Mouse (Mus musculus) spleen, postnatal 4 days (tissue): ENCODE results near the gene Gm960.

ENCODE experiments used
- DNase-seq, 2 experiments: peaks; one replicate each; pipeline ENCODE4 v3.0.0; 2022; ENCODE audit warnings: low spot score in 2 of 2

Gene Gm960

GRCm38 (mm10) chr19:4698205-4698677 is at the start of gene Gm960:
Gm960 (minus strand) TSS chr19:4698668.
- peak in 1 of 2 experiments; percentile 64 for DNase-seq

- no peak for DNase-seq
Measured at GRCm38 (mm10) chr19:4747631-4748312, 49.3 kb upstream of the Gm960 start.

GRCm38 (mm10) chr19:4746611-4747010 is 48.1 kb upstream of the Gm960 start:
- DNase-seq, result no peak

- DNase-seq, result no peak
Measured at GRCm38 (mm10) chr19:4745681-4746080, 47.2 kb upstream of the Gm960 start.

- no peak for DNase-seq
Measured at GRCm38 (mm10) chr19:4745057-4745456, 46.6 kb upstream of the Gm960 start.

- no peak for DNase-seq
Measured at GRCm38 (mm10) chr19:4744026-4744425, 45.6 kb upstream of the Gm960 start.

- no peak for DNase-seq
Measured at GRCm38 (mm10) chr19:4743524-4743923, 45.1 kb upstream of the Gm960 start.

- peak in 1 of 2 experiments; percentile 56 for DNase-seq
Measured at GRCm38 (mm10) chr19:4742229-4742628, 43.8 kb upstream of the Gm960 start.

- DNase-seq, result peak in 1 of 2 experiments; percentile 51
Measured at GRCm38 (mm10) chr19:4741482-4741881, 43.0 kb upstream of the Gm960 start.

- DNase-seq, result no peak
Measured at GRCm38 (mm10) chr19:4739762-4740161, 41.3 kb upstream of the Gm960 start.

GRCm38 (mm10) chr19:4739053-4739452 is 40.6 kb upstream of the Gm960 start:
- DNase-seq, result peak in 1 of 2 experiments; percentile 52

- peak in 1 of 2 experiments; percentile 53 for DNase-seq
Measured at GRCm38 (mm10) chr19:4737866-4738265, 39.4 kb upstream of the Gm960 start.

- DNase-seq, result no peak
Measured at GRCm38 (mm10) chr19:4733052-4733451, 34.6 kb upstream of the Gm960 start.

- DNase-seq, result peak in 1 of 2 experiments; percentile 54
Measured at GRCm38 (mm10) chr19:4729186-4729585, 30.7 kb upstream of the Gm960 start.

GRCm38 (mm10) chr19:4720671-4721244 is 22.3 kb upstream of the Gm960 start:
- DNase-seq, result no peak

- no peak for DNase-seq
Measured at GRCm38 (mm10) chr19:4720112-4720511, 21.6 kb upstream of the Gm960 start.

- no peak for DNase-seq
Measured at GRCm38 (mm10) chr19:4719351-4719764, 20.9 kb upstream of the Gm960 start.

GRCm38 (mm10) chr19:4718716-4719115 is 20.2 kb upstream of the Gm960 start:
- no peak for DNase-seq

- DNase-seq, result no peak
Measured at GRCm38 (mm10) chr19:4717281-4717680, 18.8 kb upstream of the Gm960 start.

- DNase-seq, result no peak
Measured at GRCm38 (mm10) chr19:4716756-4717155, 18.3 kb upstream of the Gm960 start.

GRCm38 (mm10) chr19:4713886-4714285 is 15.4 kb upstream of the Gm960 start:
- no peak for DNase-seq

GRCm38 (mm10) chr19:4712781-4713526 is 14.5 kb upstream of the Gm960 start:
- DNase-seq, result no peak
